Mouse (Mus musculus) forebrain, embryonic 11.5 days (tissue): ENCODE results near the gene Itpr1. TPM values are rescaled to one million over a fixed set of nuclear protein-coding genes. Genes with fewer than 3 reads are reported as not detected.

Experiments
- ATAC-seq: fragments of 200-750 bp; cut with Nextera tagmentation; replicated peaks from 2 replicates; pipeline ENCODE4 v1.8.0; 2017; ENCODE audit warnings: moderate TSS enrichment; ENCODE audit not compliant: low FRiP score
- DNase-seq: peaks from one replicate; pipeline ENCODE4 v3.0.0-alpha.2; 2017; ENCODE audit warnings: low spot score
- H3K27ac ChIP-seq: fragments of 300-500 bp; sonication (generic); 2 replicates; pipeline ENCODE4 v1.5.1; 2014; ENCODE audit warnings: low read depth, low read length
- H3K27me3 ChIP-seq: fragments of 300-500 bp; sonication (generic); 2 replicates; pipeline ENCODE4 v1.6.1; 2014; ENCODE audit warnings: mild to moderate bottlenecking, low read length, mixed read lengths; ENCODE audit not compliant: control insufficient read depth, insufficient read depth
- H3K36me3 ChIP-seq: fragments of 300-500 bp; sonication (generic); 2 replicates; pipeline ENCODE4 v1.6.1; 2014; ENCODE audit warnings: mild to moderate bottlenecking, low read length, moderate library complexity, mixed read lengths; ENCODE audit not compliant: control insufficient read depth, insufficient read depth
- H3K4me1 ChIP-seq: fragments of 300-500 bp; sonication (generic); replicated peaks from 2 replicates; pipeline ENCODE4 v1.6.1; 2014; ENCODE audit warnings: low read length, mixed read lengths; ENCODE audit not compliant: control insufficient read depth, insufficient read depth
- H3K4me2 ChIP-seq: fragments of 300-500 bp; sonication (generic); 2 replicates; pipeline ENCODE4 v1.6.1; 2014; ENCODE audit warnings: low read depth, mild to moderate bottlenecking, low read length, moderate library complexity, mixed read lengths; ENCODE audit not compliant: severe bottlenecking
- H3K4me3 ChIP-seq: fragments of 300-500 bp; sonication (generic); 2 replicates; pipeline ENCODE4 v1.5.1; 2014; ENCODE audit warnings: low read depth, low read length
- H3K9ac ChIP-seq: fragments of 300-500 bp; sonication (generic); 2 replicates; pipeline ENCODE4 v1.6.1; 2014; ENCODE audit warnings: low read length
- H3K9me3 ChIP-seq: fragments of 300-500 bp; sonication (generic); 2 replicates; pipeline ENCODE4 v1.6.1; 2016; ENCODE audit warnings: low read length, mixed read lengths; ENCODE audit not compliant: control insufficient read depth
- WGBS: fragments of 180-500 bp; shearing (Covaris S2); extraction: QIAGEN DNeasy Blood & Tissue Kit; methylation state at CpG from one replicate; pipeline ENCODE4 v1.1.7; 2014; 5-methylcytosine and 5-hydroxymethylcytosine counted together
- polyA plus RNA-seq: library from polyadenylated mRNA; unstranded; fragments of >200 nt; fragmentation: Nextera tagmentation; extraction: Ambion mirVana; gene quantifications from 2 replicates; pipeline ENCODE4 v1.2.1, GENCODE M21; 2014

Gene Itpr1
- polyA plus RNA-seq, 1 experiment from 2014 or later: 8.1 TPM

- DNase-seq (peak; percentile 22), ATAC-seq (no peak)
- Histone ChIP-seq H3K36me3 (no peaks in the 10 kb centered on the region), H3K27ac (no peak overlapping the region), H3K9ac (no peak overlapping the region), H3K4me3 (no peak overlapping the region), H3K4me2 (no peak overlapping the region), H3K9me3 (no peaks in the 10 kb centered on the region), H3K4me1 (no peaks in the 10 kb centered on the region), H3K27me3 (no peaks in the 10 kb centered on the region)
- 85% methylated on average over 11 of the region's 11 CpGs for WGBS
Measured at GRCm38 (mm10) chr6:108448016-108448735, 235.3 kb downstream of the Itpr1 start.

GRCm38 (mm10) chr6:108448864-108449263, 236.0 kb downstream of the Itpr1 start:
- Histone ChIP-seq H3K36me3 (no peaks in the 10 kb centered on the region), H3K27me3 (no peaks in the 10 kb centered on the region), H3K4me1 (no peaks in the 10 kb centered on the region), H3K27ac (no peak overlapping the region), H3K9me3 (no peaks in the 10 kb centered on the region), H3K4me3 (no peak overlapping the region), H3K4me2 (no peak overlapping the region), H3K9ac (no peak overlapping the region)
- no peak for ATAC-seq
- 25% methylated on average over 2 of the region's 2 CpGs for WGBS
- peak; percentile 22 for DNase-seq

DNA sequence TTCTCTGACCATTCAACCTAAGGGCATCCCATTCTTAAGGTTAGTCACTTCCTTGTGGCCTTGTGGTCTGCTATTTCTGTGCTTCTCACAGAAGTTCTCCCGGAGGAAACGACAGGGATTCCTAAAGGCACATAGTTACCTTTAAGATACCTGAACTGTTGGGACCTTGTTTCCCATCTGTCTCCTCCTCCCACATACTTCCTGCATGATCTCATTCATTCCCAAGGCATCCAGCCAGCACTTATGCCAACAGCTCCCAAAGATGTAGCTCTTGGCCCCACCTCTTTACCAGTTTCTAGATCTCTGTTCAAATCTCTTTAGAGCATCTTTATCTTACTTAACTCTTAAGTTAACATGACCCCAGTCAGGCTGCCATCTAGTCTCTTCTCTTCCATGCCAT, 238.6 kb downstream of the Itpr1 start:
- DNase-seq: no peak
- H3K4me1 ChIP-seq: peaks cover under 1% of the 10 kb centered on the region; the same call in 1 of the 2 replicates
- no peaks in the 10 kb centered on the region for H3K9me3 ChIP-seq
- whole genome bisulfite sequencing: 100% methylated on average over 2 of the region's 2 CpGs
- no peak overlapping the region for H3K4me2 ChIP-seq
- no peaks in the 10 kb centered on the region for H3K27me3 ChIP-seq
- ATAC-seq: no peak
- no peak overlapping the region for H3K4me3 ChIP-seq
- H3K27ac ChIP-seq: no peak overlapping the region
- H3K9ac ChIP-seq: no peak overlapping the region
- H3K36me3 ChIP-seq: no peaks in the 10 kb centered on the region

DNA sequence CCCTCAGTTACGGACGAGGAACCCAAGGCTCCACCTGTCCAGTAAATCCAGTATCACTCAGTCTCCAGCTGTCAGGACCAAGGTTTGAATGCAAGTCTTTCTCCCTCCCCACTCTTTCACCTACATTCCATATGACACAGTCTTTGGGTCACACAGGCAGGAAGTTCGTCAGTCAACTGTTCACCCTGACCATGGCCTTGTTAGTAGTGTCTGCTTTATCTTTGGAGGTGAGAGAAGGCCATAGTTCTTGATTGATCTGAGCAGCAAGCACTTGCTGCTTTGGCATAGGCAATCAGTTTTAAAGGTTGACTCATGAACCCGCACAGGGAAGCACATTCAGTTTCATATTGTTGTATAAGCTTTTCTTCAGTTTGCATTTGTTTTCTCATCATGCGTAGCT, 240.7 kb downstream of the Itpr1 start:
- 87% methylated on average over 5 of the region's 5 CpGs for WGBS
- H3K4me3 ChIP-seq: no peak overlapping the region
- H3K9me3 ChIP-seq: no peaks in the 10 kb centered on the region
- peaks cover 7% of the 10 kb centered on the region; the same call in 1 of the 2 replicates for H3K4me1 ChIP-seq
- H3K4me2 ChIP-seq: no peak overlapping the region
- H3K36me3 ChIP-seq: no peaks in the 10 kb centered on the region
- H3K27ac ChIP-seq: no peak overlapping the region
- H3K9ac ChIP-seq: no peak overlapping the region
- no peak for ATAC-seq
- no peaks in the 10 kb centered on the region for H3K27me3 ChIP-seq
- no peak for DNase-seq

- Histone ChIP-seq H3K9me3 (no peaks in the 10 kb centered on the region), H3K4me3 (no peak overlapping the region), H3K4me2 (no peak overlapping the region), H3K27me3 (no peaks in the 10 kb centered on the region), H3K27ac (no peak overlapping the region), H3K4me1 (peaks cover 7% of the 10 kb centered on the region; the same call in 1 of the 2 replicates), H3K36me3 (no peaks in the 10 kb centered on the region), H3K9ac (no peak overlapping the region)
- no peak for DNase-seq
- WGBS: 67% methylated on average over 16 of the region's 16 CpGs
- ATAC-seq: no peak
Measured at GRCm38 (mm10) chr6:108454061-108454891, 241.4 kb downstream of the Itpr1 start.

DNA sequence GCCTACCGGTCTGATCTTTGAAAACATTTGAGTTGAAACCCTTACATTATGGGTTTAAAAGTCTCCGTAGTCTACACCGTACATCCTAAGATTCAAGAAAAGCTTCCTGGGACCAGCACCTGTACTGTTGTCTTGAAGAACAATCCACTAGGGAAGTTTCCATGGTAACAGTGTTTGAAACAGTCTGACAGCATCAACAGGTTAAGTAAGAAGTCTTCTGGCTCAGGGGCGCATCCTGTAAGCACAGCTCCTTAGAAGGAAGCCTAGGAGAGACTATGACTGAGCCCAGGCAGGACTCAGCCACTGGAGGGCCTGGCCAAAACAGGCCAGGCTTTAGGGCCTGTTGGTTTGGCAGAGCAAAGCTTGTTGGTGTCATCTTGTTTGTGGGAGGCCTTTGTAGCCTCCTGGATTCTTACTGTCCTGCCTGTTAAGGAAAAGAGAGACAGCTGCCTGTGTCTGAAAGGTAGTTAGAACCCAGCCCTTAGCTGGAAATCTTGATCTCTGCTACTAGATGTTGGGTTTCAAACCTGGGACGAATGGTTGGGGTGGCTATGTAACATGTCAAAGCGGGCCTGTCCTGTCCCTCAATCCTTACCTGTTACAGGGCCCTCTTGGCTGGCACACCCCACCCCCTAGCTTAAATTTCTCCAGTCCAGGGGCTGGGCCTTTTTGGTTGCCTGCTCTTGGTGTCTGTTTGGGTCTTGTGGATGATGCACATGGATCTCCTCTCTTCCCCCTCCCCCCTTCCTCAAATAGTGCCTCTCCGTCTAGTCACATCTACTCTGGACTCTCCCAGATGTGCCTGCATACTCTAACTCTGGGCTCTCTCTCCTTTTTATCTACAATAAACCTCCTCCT, 242.3 kb downstream of the Itpr1 start:
- H3K27me3 ChIP-seq: no peaks in the 10 kb centered on the region
- H3K4me1 ChIP-seq: peaks cover 7% of the 10 kb centered on the region; the same call in 1 of the 2 replicates
- no peaks in the 10 kb centered on the region for H3K9me3 ChIP-seq
- no peak overlapping the region for H3K27ac ChIP-seq
- H3K9ac ChIP-seq: no peak overlapping the region
- H3K36me3 ChIP-seq: no peaks in the 10 kb centered on the region
- ATAC-seq (no peak), DNase-seq (peak; percentile 49)
- H3K4me2 ChIP-seq: no peak overlapping the region
- WGBS: 85% methylated on average over 7 of the region's 7 CpGs
- H3K4me3 ChIP-seq: no peak overlapping the region

- H3K9ac ChIP-seq: no peak overlapping the region; the same call in 1 of the 2 replicates
Measured at GRCm38 (mm10) chr6:108456231-108457062, 243.6 kb downstream of the Itpr1 start.

More at GRCm38 (mm10) chr6:108456231-108457062, 243.6 kb downstream of the Itpr1 start:
- peak overlapping the region; percentile 17; the same call in 1 of the 2 replicates for H3K4me3 ChIP-seq
- no peaks in the 10 kb centered on the region for H3K9me3 ChIP-seq
- H3K36me3 ChIP-seq: no peaks in the 10 kb centered on the region
- ATAC-seq: peak; percentile 74
- peak; percentile 79 for DNase-seq
- 4% methylated on average over 18 of the region's 18 CpGs for WGBS
- no peaks in the 10 kb centered on the region for H3K27me3 ChIP-seq
- no peak overlapping the region; the same call in 1 of the 2 replicates for H3K27ac ChIP-seq
- peaks cover 7% of the 10 kb centered on the region; the same call in 1 of the 2 replicates for H3K4me1 ChIP-seq
- peak overlapping the region; percentile 45 for H3K4me2 ChIP-seq
